17 mouse cellular contexts compared by ENCODE assay signal in genomic region chr2:110214278-110214677, GRCm38 (mm10).
DNase-seq lines count a peak whose midpoint lies in the region; ATAC-seq and TF ChIP-seq lines count a peak whose summit lies in the region.
"Had no signal": no experiment of that assay in that cellular context is flagged by ENCODE, and none has a peak within 500 bp of the region (broad histone marks: within the 10 kb centered on the region; RNA-seq: fewer than 3 reads in every experiment).

No protein-coding gene starts in this region.

- 74% methylated on average over 4 of the region's 4 CpGs for WGBS in kidney, adult 2 months
- WGBS in lung, embryonic 14.5 days, result 44% methylated on average over 4 of the region's 4 CpGs
- 57% methylated on average over 4 of the region's 4 CpGs for WGBS in limb, embryonic 15.5 days
- 39% methylated on average over 4 of the region's 4 CpGs for WGBS in stomach, postnatal 0 days

- H3K27ac ChIP-seq in kidney, adult 2 months (ENCODE audit: insufficient read depth, low read depth, low read length), result peak overlapping the region; percentile 76
- H3K27ac ChIP-seq in lung, embryonic 14.5 days (ENCODE audit: low read depth), result no peak overlapping the region
- H3K27ac ChIP-seq in limb, embryonic 15.5 days, result peak overlapping the region; percentile 74
- H3K27ac ChIP-seq in stomach, postnatal 0 days (replicated peaks), result 0 out of 2 replicates have a peak overlapping the region, but pooled peaks have one; percentile 9
- H3K27ac ChIP-seq: embryonic facial prominence, embryonic 12.5 days; hindbrain, postnatal 0 days; liver, embryonic 14.5 days had no signal

- H3K9ac ChIP-seq in lung, embryonic 14.5 days, result no peak overlapping the region
- no peak overlapping the region for H3K9ac ChIP-seq in limb, embryonic 15.5 days
- no peak overlapping the region for H3K9ac ChIP-seq in stomach, postnatal 0 days (ENCODE audit: low read length)
- H3K9ac ChIP-seq: embryonic facial prominence, embryonic 12.5 days; liver, embryonic 14.5 days had no signal

- H3K4me3 ChIP-seq in kidney, adult 2 months (ENCODE audit: insufficient read depth, low read depth, low read length), result no peak overlapping the region
- H3K4me3 ChIP-seq in lung, embryonic 14.5 days (ENCODE audit: low read depth, low read length), result no peak overlapping the region
- no peak overlapping the region for H3K4me3 ChIP-seq in limb, embryonic 15.5 days
- H3K4me3 ChIP-seq in stomach, postnatal 0 days (ENCODE audit: low read depth, low read length), result no peak overlapping the region
- H3K4me3 ChIP-seq: embryonic facial prominence, embryonic 12.5 days had no signal

- H3K9me3 ChIP-seq in lung, embryonic 14.5 days (ENCODE audit: low read depth, low read length), result no peaks in the 10 kb centered on the region
- no peaks in the 10 kb centered on the region for H3K9me3 ChIP-seq in limb, embryonic 15.5 days
- no peaks in the 10 kb centered on the region for H3K9me3 ChIP-seq in stomach, postnatal 0 days (ENCODE audit: control insufficient read depth, low read length)
- H3K9me3 ChIP-seq: embryonic facial prominence, embryonic 12.5 days had no signal

- no peak overlapping the region for H3K4me2 ChIP-seq in lung, embryonic 14.5 days
- H3K4me2 ChIP-seq in limb, embryonic 15.5 days, result no peak overlapping the region
- H3K4me2 ChIP-seq in stomach, postnatal 0 days (replicated peaks; ENCODE audit: low read depth), result no peak overlapping the region
- H3K4me2 ChIP-seq: embryonic facial prominence, embryonic 12.5 days had no signal

- no peak for TF ChIP-seq EP300 in stomach, postnatal 0 days (optimal IDR thresholded peaks at IDR 0.05)

- TF ChIP-seq POLR2A in kidney, adult 2 months (IDR thresholded peaks at IDR 0.05; ENCODE audit: low read depth, low read length), result no peak

- ATAC-seq in lung, embryonic 14.5 days (ENCODE audit: insufficient read depth), result peak; percentile 88
- ATAC-seq in limb, embryonic 15.5 days (ENCODE audit: insufficient number of reproducible peaks, low FRiP score, low TSS enrichment, low read depth), result 0 out of 2 replicates have a peak, but pooled peaks have one; percentile 18
- peak; percentile 60 for ATAC-seq in stomach, postnatal 0 days (ENCODE audit: low FRiP score, low TSS enrichment)
- ATAC-seq: hindbrain, postnatal 0 days; midbrain, embryonic 16.5 days had no signal

- DNase-seq in kidney, adult 2 months, result no peak
- no peak for DNase-seq in kidney, postnatal 25 days
- peak; percentile 62 for DNase-seq in lung, embryonic 14.5 days
- DNase-seq in lung, postnatal 4 days, result no peak
- peak; percentile 33 for DNase-seq in stomach, postnatal 0 days (ENCODE audit: low spot score)
- no peak for DNase-seq in cerebellum, adult 18-20 months
- DNase-seq: adrenal gland, postnatal 14 days; B cell, adult 2 months; cerebellum, adult 2 months; kidney, adult 8-10 months; left cerebral cortex, postnatal 4 days; thymus, postnatal 36 days had no signal

- peaks cover 29% of the 10 kb centered on the region for H3K4me1 ChIP-seq in kidney, adult 2 months (ENCODE audit: control insufficient read depth, insufficient read depth, low read length)
- no peaks in the 10 kb centered on the region for H3K4me1 ChIP-seq in lung, embryonic 14.5 days (ENCODE audit: insufficient read depth)
- peaks cover 15% of the 10 kb centered on the region; the same call in 1 of the 2 replicates for H3K4me1 ChIP-seq in limb, embryonic 15.5 days
- peaks cover 6% of the 10 kb centered on the region; the same call in 1 of the 2 replicates for H3K4me1 ChIP-seq in stomach, postnatal 0 days (replicated peaks; ENCODE audit: control insufficient read depth, insufficient read depth)
- H3K4me1 ChIP-seq: embryonic facial prominence, embryonic 12.5 days had no signal

- H3K27me3 ChIP-seq in kidney, adult 2 months (replicated peaks; ENCODE audit: control insufficient read depth, insufficient read depth, low read length), result no peaks in the 10 kb centered on the region
- H3K27me3 ChIP-seq in lung, embryonic 14.5 days (ENCODE audit: insufficient read depth, low read length), result peaks cover 44% of the 10 kb centered on the region
- H3K27me3 ChIP-seq in limb, embryonic 15.5 days, result no peaks in the 10 kb centered on the region
- no peaks in the 10 kb centered on the region for H3K27me3 ChIP-seq in stomach, postnatal 0 days (ENCODE audit: control insufficient read depth, insufficient read depth, low read length)
- H3K27me3 ChIP-seq: embryonic facial prominence, embryonic 12.5 days had no signal

- TF ChIP-seq CTCF in kidney, adult 2 months (conservative IDR thresholded peaks at IDR 0.05; ENCODE audit: insufficient read depth, insufficient read length, low read depth, low read length), result no peak
- no peak for TF ChIP-seq CTCF in lung, embryonic 14.5 days (IDR thresholded peaks at IDR 0.05; ENCODE audit: low read depth)
- TF ChIP-seq CTCF in stomach, postnatal 0 days (IDR thresholded peaks at IDR 0.05; ENCODE audit: low read depth), result no peak

- H3K36me3 ChIP-seq in kidney, adult 2 months (ENCODE audit: control insufficient read depth, insufficient read depth, low read length), result no peaks in the 10 kb centered on the region
- H3K36me3 ChIP-seq in lung, embryonic 14.5 days (ENCODE audit: insufficient read depth), result no peaks in the 10 kb centered on the region
- no peaks in the 10 kb centered on the region for H3K36me3 ChIP-seq in limb, embryonic 15.5 days
- no peaks in the 10 kb centered on the region for H3K36me3 ChIP-seq in stomach, postnatal 0 days (ENCODE audit: control insufficient read depth, insufficient read depth, low read length)
- H3K36me3 ChIP-seq: embryonic facial prominence, embryonic 12.5 days had no signal

Comparison
In these comparisons a context has a peak if more than half of its experiments do, and no peak if none do; other contexts are left out.
1. DNase-seq: peak in lung, embryonic 14.5 days (single experiment) and stomach, postnatal 0 days (single experiment); none in kidney, adult 2 months (single experiment), kidney, postnatal 25 days (0 of 2), lung, postnatal 4 days (0 of 2) and cerebellum, adult 18-20 months (0 of 2).
2. ATAC-seq: peak in every context shown above with its lines; median percentile 88 in lung, embryonic 14.5 days; 60 in stomach, postnatal 0 days; 18 in limb, embryonic 15.5 days.